Mouse (Mus musculus): ENCODE data around the gene Atp6ap2. TPM values are rescaled to one million over a fixed set of nuclear protein-coding genes. Genes with fewer than 3 reads are reported as not detected.

Atp6ap2 gene
- polyA plus RNA-seq, 1 experiment from 2014 or later = 72.9 TPM

DNA sequence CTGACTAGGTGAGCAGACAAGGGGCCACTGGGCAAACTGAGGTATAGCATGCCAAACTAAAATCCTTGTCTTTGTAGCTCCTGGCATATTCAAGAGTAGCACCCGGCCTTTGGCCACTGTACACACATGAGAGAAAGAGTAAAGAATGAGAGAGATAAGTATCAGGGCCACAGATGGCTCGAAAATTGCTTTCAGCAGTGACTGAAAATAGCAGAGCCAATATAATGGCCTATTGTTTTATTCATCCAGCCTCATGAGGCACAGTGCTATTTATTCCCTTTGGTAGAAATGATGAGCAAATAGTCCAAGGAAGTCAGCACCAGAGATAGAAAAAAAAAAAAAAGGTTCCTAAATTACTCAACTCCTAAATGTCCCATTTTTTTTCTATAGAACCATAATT is 57.4 kb downstream of the Atp6ap2 start:
- Histone ChIP-seq H3K4me3 (ENCODE audit: low read depth, low read length) (no peak overlapping the region), H3K27ac (ENCODE audit: low read depth) (no peak overlapping the region), H3K9ac (no peak overlapping the region), H3K9me3 (ENCODE audit: low read depth, low read length) (no peaks in the 10 kb centered on the region), H3K4me1 (ENCODE audit: insufficient read depth) (no peaks in the 10 kb centered on the region), H3K27me3 (ENCODE audit: insufficient read depth, low read length) (no peaks in the 10 kb centered on the region), H3K36me3 (ENCODE audit: insufficient read depth) (no peaks in the 10 kb centered on the region), H3K4me2 (no peak overlapping the region)
- DNase-seq = no peak
- no peak for TF ChIP-seq CTCF (IDR thresholded peaks at IDR 0.05; ENCODE audit: low read depth)
- WGBS = 47% methylated on average over 2 of the region's 2 CpGs
- no peak for ATAC-seq (ENCODE audit: insufficient read depth)

GRCm38 (mm10) chrX:12645531-12646304 is 58.1 kb downstream of the Atp6ap2 start:
- Histone ChIP-seq H3K9ac (no peak overlapping the region), H3K4me3 (ENCODE audit: low read depth, low read length) (no peak overlapping the region), H3K27me3 (ENCODE audit: insufficient read depth, low read length) (no peaks in the 10 kb centered on the region), H3K9me3 (ENCODE audit: low read depth, low read length) (no peaks in the 10 kb centered on the region), H3K4me2 (no peak overlapping the region), H3K27ac (ENCODE audit: low read depth) (no peak overlapping the region), H3K4me1 (ENCODE audit: insufficient read depth) (no peaks in the 10 kb centered on the region), H3K36me3 (ENCODE audit: insufficient read depth) (no peaks in the 10 kb centered on the region)
- 61% methylated on average over 12 of the region's 12 CpGs for WGBS
- no peak for ATAC-seq (ENCODE audit: insufficient read depth)
- no peak for TF ChIP-seq CTCF (IDR thresholded peaks at IDR 0.05; ENCODE audit: low read depth)
- DNase-seq = peak; percentile 48

DNA sequence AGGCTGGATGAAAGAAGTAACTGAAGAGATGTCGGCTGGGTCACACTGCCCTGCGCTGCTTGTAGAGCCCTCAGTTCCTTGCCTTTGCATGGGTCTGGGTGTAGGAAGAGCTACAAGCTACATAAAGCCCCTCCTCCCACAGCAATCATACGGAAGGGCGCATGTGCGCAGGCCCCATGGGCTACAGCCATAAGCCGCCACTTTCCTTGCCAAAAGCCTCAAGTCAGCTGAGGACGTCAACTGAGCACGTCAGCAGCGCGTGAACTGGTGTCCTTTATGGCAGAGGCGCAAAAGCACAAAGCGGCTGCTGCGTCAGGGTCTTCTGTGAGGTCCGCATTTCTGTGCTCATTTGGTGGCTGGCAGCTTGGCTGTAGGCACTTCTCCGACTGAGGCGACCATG is 64.3 kb downstream of the Atp6ap2 start:
- ATAC-seq (ENCODE audit: insufficient read depth) (no peak), DNase-seq (no peak)
- Histone ChIP-seq H3K36me3 (ENCODE audit: insufficient read depth) (peaks cover 15% of the 10 kb centered on the region), H3K27ac (ENCODE audit: low read depth) (no peak overlapping the region), H3K4me2 (no peak overlapping the region), H3K9me3 (ENCODE audit: low read depth, low read length) (no peaks in the 10 kb centered on the region), H3K4me3 (ENCODE audit: low read depth, low read length) (no peak overlapping the region), H3K9ac (no peak overlapping the region), H3K27me3 (ENCODE audit: insufficient read depth, low read length) (no peaks in the 10 kb centered on the region), H3K4me1 (ENCODE audit: insufficient read depth) (no peaks in the 10 kb centered on the region)
- 85% methylated on average over 16 of the region's 16 CpGs for WGBS
- no peak for TF ChIP-seq CTCF (IDR thresholded peaks at IDR 0.05; ENCODE audit: low read depth)

DNA sequence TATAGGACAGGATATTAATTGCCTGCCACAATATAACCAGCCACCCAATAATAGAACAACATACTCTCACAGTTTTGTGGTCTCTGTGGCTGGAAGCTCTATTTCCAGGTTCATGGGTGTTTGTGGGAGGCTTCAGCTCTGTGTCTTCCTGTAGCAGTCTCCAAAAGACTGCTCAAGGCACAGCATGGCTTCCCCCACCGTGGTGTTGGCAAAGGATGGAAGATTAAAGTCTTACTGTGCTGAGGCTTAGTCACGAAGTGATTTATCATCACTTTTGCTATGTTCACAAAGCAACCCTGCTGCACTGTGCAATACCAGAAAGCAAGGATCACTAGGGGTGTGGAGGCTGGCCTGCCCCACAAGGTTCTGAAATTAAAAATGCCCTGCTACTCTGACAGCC is 66.3 kb downstream of the Atp6ap2 start:
- Histone ChIP-seq H3K36me3 (ENCODE audit: insufficient read depth) (peaks cover 22% of the 10 kb centered on the region), H3K27me3 (ENCODE audit: insufficient read depth, low read length) (no peaks in the 10 kb centered on the region), H3K4me1 (ENCODE audit: insufficient read depth) (no peaks in the 10 kb centered on the region), H3K4me3 (ENCODE audit: low read depth, low read length) (no peak overlapping the region), H3K27ac (ENCODE audit: low read depth) (no peak overlapping the region), H3K4me2 (no peak overlapping the region), H3K9me3 (ENCODE audit: low read depth, low read length) (no peaks in the 10 kb centered on the region), H3K9ac (no peak overlapping the region)
- 61% methylated on average over 2 of the region's 2 CpGs for WGBS
- no peak for TF ChIP-seq CTCF (IDR thresholded peaks at IDR 0.05; ENCODE audit: low read depth)
- DNase-seq (no peak), ATAC-seq (ENCODE audit: insufficient read depth) (no peak)

Other genes with a start within 250 kb of the Atp6ap2 start
- 45.6 and 49.5 TPM in 2 replicates for gene 1810030O07Rik, start 85.9 kb downstream of the Atp6ap2 start, polyA plus RNA-seq (2014; fragmentation: Nextera tagmentation; extraction: Ambion mirVana)
- 21.0 and 22.6 TPM in 2 replicates for gene Med14, start 174.3 kb downstream of the Atp6ap2 start, polyA plus RNA-seq (2014; fragmentation: Nextera tagmentation; extraction: Ambion mirVana)